Mouse (Mus musculus) c-Kit-positive CD71-positive TER-119-negative erythroid progenitor cells, embryonic 14.5 days (primary cell): ENCODE data around the gene Fam117a.

Source experiments
- DNase-seq: peaks from one replicate; pipeline ENCODE4 v3.0.0-alpha.2; 2013; ENCODE audit warnings: low read depth

The Fam117a gene

DNA sequence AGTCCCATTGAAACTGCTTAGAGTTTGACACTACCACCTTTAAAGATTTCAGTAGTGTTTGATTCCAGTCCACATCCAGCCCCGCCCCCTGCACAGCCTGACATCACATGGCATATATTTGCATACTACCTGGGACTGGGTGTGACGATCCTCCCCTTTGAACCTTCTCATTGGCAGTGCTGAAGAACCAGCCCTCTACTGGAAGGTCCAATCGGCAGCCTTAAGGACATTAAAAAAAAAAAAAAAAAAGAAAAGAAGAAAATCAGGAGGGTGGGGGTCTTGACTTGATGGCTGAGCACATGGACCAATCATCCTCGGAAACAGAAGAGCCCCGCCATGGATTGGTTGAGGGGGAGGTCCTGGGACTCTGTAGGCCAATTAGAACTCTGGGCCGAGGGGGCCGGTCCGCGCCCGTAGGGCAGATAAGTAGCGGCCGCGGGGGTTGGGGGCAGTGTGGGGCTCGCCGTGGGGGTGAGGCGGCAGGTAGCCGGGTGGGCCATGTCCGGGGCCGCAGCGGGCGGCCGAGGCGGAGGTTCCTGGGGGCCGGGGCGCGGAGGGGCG lies at the start of gene Fam117a:
Gene Fam117a (plus strand): TSS at position 451 of the 561 bp plus-strand sequence.
- DNase-seq: peak; percentile 86

- no peak for DNase-seq
These were observed 44.8 kb upstream of the Fam117a start for GRCm38 (mm10) chr11:95291998-95292397.

- no peak for DNase-seq
These were observed 43.7 kb upstream of the Fam117a start for GRCm38 (mm10) chr11:95293017-95293624.

GRCm38 (mm10) chr11:95295736-95296135 lies 41.1 kb upstream of the Fam117a start:
- no peak for DNase-seq

DNA sequence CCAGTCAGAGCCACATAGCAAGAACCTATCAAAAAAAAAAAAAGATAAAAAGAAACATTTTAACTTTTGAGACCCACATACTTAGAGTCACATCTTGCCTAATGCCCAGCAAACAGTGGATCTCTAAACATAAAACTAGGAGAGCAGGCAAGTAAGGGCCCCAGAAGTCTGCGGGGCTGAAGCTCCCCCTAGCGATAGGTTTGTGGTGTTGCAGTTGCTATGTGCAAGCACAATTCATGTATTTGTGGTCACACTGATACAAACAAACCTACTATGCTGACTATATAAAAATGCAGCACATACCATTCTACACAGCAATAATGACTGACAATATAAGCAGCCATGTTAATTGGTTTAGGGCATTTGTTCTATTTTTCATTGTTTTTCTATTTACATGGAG lies 38.7 kb upstream of the Fam117a start:
- no peak for DNase-seq

DNA sequence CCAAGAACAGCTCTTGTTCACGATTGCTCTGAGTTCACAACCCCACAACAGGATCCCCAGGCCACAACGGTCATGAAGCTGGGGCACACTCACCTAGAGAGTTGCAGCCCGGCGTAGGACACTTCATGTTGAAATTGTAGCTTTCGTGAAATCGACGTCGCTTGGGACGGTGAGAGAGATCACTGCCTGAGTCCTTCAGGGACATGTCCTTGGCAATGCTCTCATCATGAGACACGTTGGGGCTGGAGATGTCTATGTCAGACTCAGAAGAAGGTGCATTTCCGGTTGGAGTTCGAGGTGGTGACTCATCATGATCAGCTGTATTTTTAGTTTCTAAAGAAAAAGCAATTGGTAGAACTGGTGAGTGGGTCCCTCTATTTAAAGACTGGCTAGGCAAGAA lies 36.9 kb upstream of the Fam117a start:
- no peak for DNase-seq

DNA sequence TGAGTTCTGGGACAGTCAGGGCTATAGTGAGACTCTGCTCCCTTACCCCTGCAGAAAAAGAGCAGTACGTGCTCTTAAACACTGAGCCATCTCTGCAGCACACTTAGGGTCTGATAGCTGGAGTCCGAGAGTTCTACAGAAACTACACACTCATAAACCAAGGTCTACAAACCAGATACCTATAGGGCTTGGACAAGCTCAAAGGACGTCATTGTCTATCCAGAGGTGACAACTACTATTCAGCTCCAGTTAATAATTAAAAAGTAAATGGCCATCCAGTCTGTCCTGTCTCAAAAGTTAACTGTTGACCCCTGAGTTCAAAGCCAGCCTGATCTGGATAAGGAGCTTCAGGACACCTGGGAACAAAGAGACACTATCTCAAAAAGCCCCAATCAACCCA lies 35.0 kb upstream of the Fam117a start:
- no peak for DNase-seq

DNA sequence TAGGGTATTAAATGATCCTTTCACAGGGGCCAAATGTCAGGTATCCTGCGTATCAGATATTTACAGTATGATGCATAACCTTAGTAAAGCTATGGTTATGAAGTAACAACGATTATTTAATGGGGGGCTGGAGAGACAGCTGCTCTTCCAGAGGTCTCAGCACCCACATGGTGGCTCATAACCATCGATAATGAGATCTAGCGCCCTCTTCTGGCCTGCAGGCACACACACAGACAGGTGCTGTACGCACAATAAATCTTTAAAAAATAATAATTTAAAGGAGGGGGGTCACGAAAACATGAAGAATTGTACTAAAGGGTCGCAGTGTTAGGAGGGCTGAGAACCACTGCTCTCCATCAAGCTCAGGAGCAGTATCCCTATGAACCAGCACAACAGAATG lies 31.2 kb upstream of the Fam117a start:
- DNase-seq: no peak

- DNase-seq: no peak
These were observed 29.3 kb upstream of the Fam117a start for GRCm38 (mm10) chr11:95307526-95307925.

DNA sequence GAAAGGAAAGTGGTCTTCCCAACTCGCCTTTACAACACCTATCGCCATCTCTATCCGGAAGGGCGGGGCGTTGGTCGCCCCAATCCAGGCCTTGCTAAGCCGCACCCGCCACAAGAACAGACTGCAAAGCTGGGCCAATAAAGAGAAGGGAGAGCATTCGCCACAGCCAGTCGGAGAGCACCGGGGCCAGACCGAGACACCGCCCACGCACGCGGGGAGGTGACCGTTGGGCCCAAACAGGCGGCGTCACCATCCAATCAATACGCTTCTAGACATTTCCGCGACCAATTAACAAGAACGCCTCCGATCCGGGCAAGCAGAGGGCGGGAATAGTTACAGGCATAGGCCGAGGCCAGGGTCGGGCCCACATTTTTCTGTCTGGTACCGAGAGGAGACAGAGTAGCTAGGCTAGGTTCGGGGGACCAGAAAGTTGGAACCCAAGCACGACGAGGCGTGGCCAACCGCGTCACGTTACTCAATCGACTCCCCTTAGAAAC lies 27.3 kb upstream of the Fam117a start:
- DNase-seq: peak; percentile 96

DNA sequence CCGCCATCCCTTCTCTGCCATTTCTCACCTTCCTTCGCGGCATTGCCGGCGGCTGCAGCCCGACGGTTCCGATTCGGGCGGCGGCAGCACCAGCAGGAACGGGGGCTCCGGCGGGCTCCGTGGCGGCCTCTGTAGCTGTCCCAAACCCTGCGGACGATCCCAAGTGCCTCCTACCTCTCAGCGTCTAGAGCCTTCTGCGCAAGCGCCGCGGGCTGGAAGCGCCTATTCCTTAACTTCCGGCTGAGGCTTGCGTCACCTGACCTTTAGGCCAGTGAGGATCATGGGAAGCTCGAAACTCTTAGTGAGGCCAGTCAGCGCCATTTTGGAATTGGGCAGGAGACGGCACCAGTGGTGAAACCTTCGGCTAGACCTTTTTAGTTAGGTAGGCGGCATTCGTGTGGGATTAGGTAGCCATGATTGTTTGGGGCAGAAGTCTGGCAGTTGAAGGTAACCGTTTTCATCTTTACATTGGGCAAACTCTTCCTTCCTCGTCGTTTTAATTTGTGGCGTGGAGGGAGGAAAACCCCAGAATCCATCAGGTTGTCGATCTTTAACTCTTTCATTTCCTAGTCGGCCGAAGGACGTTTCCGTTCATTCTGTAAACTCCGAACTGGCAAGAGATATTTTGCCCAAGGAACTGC lies 26.7 kb upstream of the Fam117a start, which contains the start of gene Kat7:
Gene Kat7 (minus strand): TSS at position 240 of the 641 bp plus-strand sequence.
- DNase-seq: peak; percentile 98

DNA sequence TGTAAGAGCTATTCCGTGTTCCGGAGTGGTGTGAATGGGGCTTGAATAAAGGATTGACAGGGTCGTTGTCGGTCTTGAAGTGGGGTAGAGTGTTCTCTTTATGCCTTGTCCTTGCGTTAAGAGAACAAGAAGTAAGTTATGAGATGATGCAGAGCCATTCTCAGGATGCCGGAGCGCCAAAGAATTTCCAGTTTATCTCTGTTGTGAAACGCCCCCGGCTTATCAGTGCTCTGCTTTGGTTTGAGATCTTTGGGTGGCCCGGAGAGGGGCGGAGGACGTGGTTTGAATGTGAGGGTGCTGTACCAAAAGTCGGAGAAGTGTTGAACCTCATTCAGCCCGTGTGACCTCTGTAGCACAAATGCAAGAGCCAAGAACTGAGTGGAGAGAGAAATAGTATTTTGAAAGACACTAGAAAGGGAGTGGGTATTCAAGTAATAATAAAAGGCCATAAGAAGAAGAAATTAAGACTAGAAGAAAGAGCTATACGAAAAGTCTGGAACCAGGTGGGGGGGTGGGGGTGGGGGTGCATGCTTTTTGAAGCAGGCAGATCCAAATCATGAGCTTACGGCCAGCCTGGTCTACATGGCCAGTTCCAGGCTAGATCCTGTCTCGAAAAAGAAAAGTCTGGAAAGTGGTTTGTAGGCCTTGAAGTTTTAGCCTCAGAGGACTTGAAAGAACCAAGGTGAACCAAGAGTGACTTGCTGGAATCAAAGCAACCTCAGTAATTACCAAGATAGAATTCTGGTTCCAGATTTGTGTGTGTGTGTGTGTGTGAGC lies 26.0 kb upstream of the Fam117a start:
- peak; percentile 42 for DNase-seq

- DNase-seq: no peak
These were observed 25.4 kb upstream of the Fam117a start for GRCm38 (mm10) chr11:95311425-95311807.

GRCm38 (mm10) chr11:95315215-95315955 lies 21.4 kb upstream of the Fam117a start:
- no peak for DNase-seq

DNA sequence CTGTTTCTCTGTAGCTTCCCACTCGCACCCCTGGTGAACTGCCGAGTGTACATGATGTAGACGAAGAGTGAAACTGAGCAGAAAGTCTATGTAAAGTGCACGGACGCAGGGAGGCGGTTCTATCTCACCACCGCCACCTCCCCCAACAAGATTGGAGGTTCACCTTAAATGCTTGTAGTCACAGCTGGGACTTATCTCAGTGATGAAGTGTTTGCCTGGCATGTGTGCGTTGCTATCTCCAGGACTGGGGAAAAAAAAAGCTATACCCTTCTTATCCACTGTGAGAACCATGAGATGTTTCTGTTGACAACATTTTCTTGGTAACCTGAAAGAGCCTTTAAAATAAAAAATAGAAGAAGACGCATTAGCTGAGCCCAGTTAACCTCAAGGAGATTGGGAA lies 18.7 kb upstream of the Fam117a start:
- no peak for DNase-seq

GRCm38 (mm10) chr11:95319506-95319905 lies 17.3 kb upstream of the Fam117a start:
- DNase-seq: no peak

- peak; percentile 61 for DNase-seq
These were observed 16.8 kb upstream of the Fam117a start for GRCm38 (mm10) chr11:95320010-95320409.

DNA sequence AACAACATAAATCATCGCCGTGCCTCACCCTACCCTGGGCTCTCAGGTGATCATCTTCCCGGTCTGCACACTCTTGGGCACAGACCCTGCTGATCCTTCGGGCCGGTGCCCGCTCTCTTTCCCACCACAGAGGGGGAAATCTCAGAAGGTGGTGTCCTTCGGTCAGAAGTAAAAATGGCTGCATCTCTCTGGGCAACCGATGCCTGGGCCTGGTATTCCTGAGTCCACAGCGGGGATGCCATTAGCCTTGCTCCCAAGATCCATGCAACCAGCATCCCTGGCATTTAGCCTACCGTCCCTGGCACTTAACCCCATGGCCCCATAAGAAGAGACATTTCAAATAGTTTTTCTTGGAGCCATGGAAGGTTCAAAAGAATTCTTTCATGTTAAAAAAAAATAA lies 12.6 kb upstream of the Fam117a start:
- DNase-seq: no peak

DNA sequence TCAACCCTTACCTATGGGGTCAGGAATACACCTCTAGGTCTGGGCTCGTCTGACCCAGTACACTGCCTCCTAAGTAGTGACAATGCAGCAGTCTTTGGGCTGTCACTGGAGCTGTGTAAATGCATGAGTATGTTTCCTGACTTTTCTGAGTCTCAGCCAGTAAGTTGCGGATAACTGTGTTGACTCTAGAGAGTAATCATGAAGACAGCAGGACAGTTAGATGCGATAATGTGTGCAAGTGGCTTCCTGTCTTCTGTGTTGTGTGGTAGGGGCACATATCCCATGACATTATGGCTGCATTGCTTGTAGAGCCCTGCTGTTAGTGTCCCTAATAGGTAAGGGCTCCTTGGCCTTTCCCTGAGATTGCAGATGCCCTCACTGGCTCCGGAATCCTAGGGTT lies 11.0 kb upstream of the Fam117a start:
- DNase-seq: no peak

DNA sequence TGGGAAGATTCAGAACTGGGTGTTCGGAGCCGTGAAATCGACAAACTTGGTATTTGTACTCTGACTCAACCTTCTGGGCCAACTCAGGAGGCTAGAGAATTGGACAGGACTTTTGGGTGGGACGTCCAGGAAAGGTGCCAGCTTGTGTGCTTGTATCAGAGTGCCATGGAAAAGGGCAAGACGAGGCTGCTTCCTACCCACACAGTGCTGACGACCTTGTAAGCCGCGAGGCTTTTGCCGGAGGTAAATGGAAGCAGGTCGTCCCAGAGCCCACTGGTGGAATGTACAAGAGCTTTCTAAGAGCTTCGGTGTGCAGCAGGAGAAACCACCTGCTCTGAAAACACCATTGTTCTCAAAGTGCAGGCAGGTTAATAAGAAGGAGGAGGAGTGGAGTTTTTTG lies 10.6 kb upstream of the Fam117a start:
- no peak for DNase-seq

GRCm38 (mm10) chr11:95328629-95329028 lies 8.2 kb upstream of the Fam117a start:
- DNase-seq: no peak

GRCm38 (mm10) chr11:95330662-95331061 lies 6.2 kb upstream of the Fam117a start:
- no peak for DNase-seq
